Mouse (Mus musculus): ENCODE data around the gene Lamb1.

Lamb1 gene

DNA sequence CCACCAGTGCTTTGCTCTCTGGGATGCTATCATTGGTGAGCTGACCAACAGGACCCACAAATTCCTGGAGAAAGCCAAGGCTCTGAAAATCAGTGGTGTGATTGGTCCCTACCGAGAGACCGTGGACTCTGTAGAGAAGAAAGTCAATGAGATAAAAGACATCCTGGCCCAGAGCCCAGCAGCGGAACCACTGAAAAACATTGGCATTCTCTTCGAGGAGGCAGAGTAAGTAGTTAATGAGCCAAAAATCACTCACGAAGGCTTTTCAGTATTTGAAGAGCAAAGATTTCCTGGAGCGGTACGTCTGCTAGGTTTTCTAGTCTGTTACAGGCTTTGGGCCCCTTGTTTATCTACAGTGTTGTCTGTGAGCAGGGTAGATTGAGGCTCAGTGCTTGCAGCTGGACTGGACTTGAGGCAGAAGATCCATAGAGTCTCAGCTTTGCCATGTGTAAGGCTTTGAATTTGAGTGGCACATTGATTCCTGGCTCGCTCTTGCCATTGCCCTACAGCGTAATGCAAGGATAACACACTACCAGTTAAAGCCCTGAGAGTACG, 53.5 kb downstream of the Lamb1 start:
- DNase-seq = no peak

DNA sequence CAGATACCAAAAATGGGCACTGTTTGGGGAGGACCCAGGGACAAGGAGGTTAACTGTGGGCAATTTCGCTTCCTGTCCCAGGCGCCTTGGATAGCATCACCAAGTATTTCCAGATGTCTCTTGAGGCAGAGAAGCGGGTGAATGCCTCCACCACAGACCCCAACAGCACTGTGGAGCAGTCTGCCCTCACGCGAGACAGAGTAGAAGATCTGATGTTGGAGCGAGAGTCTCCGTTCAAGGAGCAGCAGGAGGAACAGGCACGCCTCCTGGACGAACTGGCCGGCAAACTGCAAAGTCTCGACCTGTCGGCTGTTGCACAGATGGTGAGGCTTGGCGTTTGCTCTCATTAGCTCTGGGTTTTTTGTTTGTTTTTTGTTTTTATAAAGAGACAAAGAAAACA, 55.8 kb downstream of the Lamb1 start:
- peak; percentile 74 for DNase-seq

DNA sequence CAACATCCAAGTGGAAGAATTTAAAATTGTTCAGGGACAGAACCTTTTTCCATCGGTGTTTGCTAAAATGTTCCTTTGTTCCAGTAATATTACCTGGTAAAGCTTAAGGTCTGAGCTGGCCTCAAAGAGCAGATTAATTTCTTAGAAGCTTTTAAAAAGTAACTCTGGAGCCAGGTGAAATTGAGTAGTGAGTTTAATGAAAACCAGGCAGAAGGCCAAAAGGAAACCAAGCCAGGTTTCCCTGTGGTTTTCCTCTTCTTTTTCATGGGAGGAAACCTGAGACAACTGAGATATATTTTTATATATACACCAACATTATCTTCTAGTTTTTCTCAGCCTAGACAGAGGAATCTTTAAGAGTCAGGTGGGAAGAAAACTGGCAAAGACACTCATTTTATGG, 56.5 kb downstream of the Lamb1 start:
- DNase-seq = peak; percentile 30

DNA sequence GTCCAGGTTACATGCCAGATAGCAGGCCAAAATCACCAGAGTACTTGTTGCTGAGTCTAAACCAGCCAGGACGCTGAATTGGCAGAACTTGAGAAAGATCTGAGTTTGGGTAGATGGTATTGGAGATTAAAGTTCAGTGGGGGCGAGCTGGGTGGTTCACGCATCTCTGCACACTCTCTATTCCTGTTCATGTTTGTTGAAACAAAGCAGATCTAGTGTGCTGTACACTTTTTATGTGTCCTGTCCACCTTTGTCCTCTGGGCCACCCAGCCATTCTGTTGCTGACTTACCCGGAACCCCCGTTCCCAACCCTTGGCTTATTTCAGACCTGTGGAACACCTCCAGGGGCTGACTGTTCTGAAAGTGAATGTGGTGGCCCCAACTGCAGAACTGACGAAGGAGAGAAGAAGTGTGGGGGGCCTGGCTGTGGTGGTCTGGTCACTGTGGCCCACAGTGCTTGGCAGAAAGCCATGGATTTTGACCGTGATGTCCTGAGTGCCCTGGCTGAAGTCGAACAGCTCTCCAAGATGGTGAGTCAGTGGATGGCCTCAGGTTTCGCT, 58.2 kb downstream of the Lamb1 start:
- peak; percentile 73 for DNase-seq

DNA sequence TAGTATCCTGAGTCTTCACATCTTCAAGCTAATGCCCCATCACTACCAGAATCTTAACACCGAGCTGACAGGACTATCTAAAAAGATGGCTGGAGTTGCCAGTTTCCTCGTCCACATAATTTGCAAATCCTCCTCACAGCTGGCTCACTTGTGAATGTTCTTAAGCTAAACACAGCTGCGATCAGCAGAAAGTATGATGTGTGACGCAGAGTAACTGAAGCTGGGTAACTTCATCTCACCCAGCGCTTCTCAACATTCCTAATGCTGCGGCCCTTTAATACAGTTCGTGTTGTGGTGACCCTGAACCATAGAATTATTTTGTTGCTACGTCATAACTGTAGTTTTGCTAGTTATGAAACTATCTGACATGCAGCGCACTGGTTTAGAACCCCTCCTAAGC, 62.1 kb downstream of the Lamb1 start:
- DNase-seq = peak; percentile 58

DNA sequence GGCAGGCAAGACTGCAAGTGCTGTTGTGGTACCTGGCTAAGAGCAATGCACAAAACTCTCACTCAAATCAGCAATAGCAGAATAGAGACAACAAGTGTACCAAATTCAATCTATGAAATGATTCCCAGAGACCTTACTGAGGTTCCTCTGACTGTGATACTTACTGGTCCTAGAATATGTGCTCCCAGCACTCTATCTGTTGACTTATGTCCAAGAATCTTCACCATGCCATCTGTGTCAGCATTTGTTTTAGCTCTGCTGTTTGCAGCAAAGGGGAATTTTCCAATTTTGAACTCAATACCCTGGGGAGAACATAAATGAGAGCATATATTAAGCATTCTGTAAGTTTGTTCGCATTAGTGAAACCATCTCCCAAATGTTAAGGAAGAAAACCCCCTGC, 68.2 kb downstream of the Lamb1 start:
- DNase-seq = no peak

DNA sequence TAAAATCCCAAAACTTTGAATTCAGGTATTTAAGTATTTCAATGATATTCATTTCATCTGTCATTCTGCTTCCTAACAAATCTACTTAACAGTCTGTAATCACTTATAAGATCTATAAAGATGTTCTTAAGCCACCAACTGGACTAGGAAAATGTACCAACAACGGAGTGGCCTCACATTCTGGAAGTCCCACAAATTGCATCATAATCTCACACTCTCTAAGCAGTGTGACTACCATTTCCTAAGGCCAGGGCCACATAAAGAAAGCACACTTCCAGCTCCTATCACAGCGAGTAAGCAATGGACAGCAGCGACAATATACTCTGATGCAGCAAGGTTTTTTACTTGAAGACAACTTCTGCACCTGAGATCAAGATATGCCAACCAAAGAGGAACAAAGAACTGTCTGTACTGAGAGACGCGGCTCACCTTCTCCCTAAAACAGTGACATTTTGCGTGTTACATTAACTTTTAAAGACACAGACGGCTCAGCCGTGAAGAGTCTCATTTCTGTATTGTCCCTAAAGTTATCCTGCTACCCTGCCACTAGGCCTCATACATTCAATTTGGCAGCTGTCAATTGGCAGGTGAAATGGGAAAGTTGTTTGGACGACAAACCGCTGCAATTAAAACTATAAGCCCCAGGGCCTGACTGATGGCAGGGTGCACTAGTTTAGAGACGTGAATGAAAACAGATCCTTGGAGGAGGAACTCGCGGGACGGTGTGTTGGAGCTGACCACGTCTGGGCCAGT, 85.3 kb downstream of the Lamb1 start:
- no peak for DNase-seq

DNA sequence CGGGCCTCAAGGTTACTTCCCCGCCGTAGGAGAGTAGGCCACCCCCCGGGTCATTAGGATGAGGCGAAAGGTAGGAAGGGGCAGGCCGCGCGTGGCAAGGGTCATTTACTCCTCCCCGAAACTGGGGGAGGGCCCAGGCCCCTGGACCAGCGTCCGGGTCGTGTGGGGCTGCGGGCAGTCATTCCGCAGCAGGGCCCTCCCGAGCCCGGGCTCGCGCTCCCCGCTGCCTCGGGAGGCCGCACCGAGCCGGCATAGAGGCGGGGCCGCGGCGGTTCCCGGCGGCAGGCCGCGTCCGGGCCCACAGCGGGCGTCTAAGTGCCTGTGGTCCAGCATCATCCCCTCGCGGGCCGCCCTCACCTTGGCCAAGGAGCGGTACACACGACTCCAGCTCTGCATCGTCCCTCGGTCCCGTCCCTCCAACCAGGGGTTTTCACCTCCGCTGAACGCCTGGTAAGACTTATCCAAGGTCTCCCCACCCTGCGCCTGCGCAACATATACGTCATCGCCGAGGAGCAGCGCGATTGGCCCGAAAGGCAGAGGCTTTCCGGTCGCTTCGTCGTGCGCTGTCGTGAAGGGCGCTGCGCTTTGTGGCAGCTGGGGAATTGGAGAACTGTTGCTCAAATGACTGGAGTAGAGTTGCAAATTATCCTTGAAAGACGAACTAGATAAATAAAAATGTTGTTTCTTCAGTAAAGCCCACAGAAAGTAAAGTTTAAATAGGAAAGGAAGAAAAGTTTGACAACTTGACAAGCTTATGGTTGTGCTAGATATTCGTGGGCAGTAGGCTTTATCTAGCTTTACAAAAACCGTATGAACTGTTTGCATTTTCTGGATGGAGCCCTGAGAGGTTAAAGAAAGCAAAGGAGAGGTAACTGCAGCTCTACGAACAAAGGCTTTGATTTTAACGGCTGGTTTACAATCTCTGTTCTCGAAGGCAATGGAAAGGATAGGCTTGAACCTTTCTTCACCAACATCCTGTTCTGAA, 86.2 kb downstream of the Lamb1 start, which contains the start of gene Dld:
Dld (minus strand) TSS at position 510 of the 985 bp plus-strand sequence.
- peak; percentile 100 for DNase-seq

DNA sequence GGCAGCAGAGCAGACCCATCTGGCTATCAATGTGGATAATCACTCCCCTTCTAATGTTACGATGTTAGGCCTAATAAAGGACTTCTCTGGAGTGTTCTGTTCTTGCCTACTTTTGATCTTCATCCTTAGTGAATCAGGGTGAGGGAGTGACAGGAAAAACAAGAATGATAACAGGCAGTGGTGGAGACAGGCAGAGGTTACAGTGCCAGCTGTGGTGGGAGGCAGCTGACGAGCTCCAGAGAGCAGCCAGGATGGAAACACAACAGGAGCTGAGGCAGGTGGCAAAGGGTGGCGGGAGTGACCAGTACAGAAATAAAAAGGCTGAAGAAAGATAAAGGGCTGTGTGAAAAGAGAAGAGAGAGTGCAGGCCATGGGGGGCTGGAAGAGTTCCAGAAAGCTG, 101.4 kb downstream of the Lamb1 start:
- DNase-seq = no peak

DNA sequence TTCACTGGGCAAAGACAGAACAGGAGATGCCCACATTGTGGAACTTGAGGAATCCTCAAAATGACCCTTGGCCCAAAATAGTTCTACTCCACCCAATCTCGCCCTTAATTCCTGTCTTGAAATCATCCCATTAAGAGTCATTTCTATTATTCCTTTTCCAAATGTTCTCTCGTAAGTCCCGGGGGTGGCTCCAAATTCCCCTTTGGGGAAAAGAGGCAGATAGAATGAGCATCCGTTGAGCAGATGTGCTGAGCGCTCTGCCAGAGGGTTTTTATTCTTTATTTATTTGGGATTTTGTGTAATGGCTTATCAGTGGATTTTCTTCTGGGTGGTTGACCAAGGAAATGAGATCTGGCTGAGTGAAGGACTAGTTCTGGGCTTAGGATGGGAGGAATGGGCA, 102.7 kb downstream of the Lamb1 start:
- peak; percentile 80 for DNase-seq

DNA sequence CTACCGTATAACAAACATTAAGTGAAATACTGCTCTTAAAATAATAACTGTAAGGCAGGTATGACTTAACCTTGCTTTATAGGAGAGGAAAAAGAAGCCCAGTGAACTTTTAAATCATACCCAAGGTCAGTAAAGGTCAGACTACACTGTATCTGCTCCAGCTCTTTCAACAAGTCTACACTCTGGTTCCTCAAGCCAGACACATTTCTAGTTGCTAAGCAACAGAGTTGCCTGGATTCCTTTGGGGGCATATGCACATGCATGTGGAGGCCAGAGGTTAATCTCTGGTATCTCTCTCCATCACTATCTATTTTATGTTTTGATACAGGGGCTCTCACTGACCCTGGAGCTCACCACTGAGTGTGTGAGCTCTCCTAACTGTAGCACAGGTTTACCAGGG, 104.1 kb downstream of the Lamb1 start:
- peak; percentile 19 for DNase-seq

DNA sequence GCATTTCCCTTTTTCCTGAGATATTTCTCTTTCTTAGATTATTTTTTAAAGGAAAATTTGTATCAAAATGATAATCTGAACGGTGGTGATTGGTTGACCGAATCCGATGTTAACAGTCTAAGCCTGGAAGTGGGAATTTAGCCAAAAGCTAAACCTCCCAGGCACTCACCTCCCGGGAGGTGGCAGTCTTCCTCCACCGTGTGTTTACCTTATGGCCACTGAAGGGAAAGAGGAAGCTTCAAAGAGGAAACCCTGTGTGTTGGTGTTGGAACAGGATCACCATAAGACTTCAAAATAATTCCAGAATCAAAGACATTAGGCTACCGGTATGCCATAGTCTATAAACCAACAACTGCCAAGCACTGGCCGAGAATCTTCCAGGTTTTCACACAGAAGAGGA, 104.6 kb downstream of the Lamb1 start:
- DNase-seq = peak; percentile 1

DNA sequence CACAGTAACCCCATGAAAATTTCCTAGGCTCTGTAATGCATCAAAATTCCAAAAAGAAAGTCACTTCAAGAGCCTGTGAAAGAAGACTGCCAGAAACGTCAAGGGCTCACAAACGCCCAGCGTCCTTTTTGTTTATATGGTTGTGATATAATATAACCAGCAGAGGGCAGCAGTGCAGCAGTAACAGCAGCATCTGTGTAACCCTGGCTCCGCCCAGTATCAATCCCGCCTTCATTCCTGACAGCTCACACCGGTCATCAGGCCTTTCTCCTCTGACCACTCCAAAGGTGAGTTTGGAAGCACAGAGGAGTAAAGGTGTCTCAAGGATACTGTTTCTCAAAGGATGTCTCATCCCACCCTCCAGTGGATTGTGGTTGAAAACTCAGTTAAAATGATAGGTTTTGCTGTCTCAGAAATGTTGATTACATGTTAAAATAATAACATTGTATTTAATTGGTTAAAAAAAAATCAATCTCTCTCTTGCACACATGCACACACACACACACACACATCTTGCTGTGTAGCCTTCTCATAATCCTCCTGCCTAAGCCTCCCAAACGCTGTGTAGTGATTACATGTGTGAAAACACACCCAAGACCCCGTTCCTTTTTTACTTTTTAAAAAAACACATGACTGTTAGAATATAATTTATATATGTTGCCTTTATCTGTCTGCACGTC, 109.7 kb downstream of the Lamb1 start:
- peak; percentile 95 for DNase-seq

DNA sequence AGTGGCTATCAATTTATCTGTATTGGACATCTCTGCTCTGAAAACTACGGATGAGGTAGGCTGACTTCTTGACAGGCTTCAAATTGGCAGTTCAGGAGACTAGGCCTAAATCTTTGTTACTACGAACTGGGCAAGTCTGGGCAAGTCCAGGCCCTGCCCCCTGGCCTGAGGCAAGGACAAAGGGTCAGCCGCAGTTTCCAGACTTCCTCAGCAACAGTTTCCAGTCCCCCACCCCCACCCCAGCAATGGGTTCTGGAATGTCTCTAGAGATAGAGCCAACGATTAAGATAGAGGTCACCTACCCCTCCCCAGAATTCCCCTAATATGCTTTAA, 110.2 kb downstream of the Lamb1 start:
- DNase-seq = peak; percentile 74

DNA sequence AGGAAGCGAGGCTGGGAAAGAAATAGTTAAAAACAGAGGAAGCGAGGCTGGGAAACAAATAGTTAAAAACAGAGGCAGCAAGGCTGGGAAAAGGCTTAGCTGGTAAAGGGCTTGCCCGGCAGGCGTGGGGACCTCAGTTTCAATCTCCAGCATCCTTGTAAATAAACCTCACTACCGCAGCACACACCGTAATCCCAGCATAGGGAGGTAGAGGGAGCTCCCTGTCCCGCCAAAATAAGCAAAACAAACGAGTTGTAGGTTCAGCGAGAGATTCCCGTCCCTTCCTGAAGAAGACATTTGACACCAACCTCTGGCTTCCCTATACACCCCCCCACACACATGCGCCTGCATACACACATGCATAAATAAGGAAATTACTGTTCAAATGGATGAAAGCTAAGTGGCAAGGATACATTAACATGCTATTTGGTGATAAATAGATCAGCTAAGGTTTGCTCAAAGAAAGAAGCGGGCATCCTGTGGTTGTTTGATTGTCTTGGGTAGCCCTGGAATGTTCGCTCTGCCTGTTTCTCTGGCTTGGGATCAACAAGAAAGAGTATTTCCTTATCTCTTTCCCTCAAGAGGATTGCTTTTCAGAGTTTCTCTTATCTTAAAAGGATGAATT, 111.4 kb downstream of the Lamb1 start:
- DNase-seq = peak; percentile 77

DNA sequence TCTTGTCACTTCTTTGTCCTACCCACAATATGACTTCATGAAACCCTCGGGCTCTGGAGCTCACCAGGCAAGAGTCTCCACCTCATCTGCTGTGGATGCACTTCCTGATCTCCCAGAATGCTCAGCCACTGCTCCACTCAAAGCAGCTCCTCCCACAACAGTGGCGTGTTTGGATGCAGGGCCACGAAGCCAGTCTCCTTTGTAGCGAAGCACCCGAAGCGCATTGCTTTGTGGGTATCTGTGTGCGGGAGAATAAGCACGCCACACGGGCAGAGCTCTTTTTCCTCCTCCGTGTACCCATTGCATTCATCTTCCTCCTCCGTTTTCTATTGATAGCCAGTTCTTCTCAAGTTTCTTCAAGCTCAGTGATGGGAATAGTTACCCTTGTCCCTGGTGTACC, 112.2 kb downstream of the Lamb1 start:
- peak; percentile 82 for DNase-seq
